Mouse (Mus musculus): ENCODE data around the gene Ncam1. TPM values are rescaled to one million over a fixed set of nuclear protein-coding genes. Genes with fewer than 3 reads are reported as not detected.

Ncam1 gene
- polyA plus RNA-seq, 1 experiment from 2014 or later: 450 TPM

DNA sequence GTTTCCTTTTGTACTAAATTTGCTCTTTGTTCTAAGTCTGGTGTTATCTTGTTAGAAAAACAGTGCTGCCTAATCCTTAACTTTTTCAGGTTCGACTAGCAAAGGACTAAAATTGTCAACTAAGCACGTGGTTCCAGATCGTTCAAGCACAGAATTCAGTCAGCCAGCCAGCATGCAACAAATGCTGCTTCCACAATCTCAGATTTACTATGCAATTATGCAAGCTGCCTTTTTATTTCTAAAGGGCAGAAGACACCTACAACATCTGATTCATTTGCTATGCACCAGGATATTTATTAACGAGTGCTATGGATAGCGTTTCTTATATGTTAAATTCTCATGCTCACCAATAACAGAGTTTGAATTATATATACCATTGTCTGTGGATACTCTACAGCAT is 2.8 kb downstream of the Ncam1 start:
- 35% methylated on average over 5 of the region's 5 CpGs for WGBS
- Histone ChIP-seq H3K27me3 (replicated peaks; ENCODE audit: control insufficient read depth, insufficient read depth, low read length) (no peaks in the 10 kb centered on the region), H3K9ac (ENCODE audit: low read depth, low read length) (no peak overlapping the region), H3K4me3 (ENCODE audit: low read length) (peak overlapping the region; percentile 83), H3K36me3 (ENCODE audit: control insufficient read depth, insufficient read depth, low read length) (no peaks in the 10 kb centered on the region), H3K4me2 (ENCODE audit: low read length) (peak overlapping the region; percentile 67), H3K27ac (ENCODE audit: low read depth, low read length) (no peak overlapping the region), H3K9me3 (ENCODE audit: control insufficient read depth, low read length) (no peaks in the 10 kb centered on the region), H3K4me1 (ENCODE audit: control insufficient read depth, insufficient read depth, low read depth, low read length) (peaks cover 30% of the 10 kb centered on the region)
- ATAC-seq: no peak

DNA sequence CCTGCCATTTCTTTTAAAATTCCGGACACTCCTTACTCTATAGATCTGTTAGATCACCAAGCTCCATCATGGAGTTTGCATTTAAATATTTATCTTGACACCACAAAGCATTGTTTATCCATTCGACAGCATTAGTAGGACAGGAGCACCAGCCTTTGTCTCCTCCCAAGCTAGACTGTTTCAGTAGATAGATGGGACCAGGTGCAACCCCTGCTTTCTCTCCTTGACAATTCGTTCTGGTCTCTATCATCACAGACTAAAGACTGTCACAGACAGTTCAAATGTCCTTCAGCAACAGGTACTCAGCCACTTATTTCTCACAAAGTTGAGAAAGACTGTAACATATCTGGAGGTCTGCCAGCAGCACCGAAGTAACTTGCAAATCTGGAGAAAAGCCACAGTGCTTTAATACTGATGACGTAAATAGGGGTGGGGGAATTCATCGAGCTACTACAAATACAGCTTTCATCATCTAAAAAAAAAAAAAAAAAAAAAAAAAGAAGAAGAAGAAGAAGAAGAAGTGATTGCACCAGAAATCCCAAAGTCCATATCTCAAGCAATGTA is 4.7 kb downstream of the Ncam1 start:
- H3K4me3 ChIP-seq (ENCODE audit: low read length): no peak overlapping the region
- no peak for ATAC-seq
- no peak overlapping the region for H3K27ac ChIP-seq (ENCODE audit: low read depth, low read length)
- H3K9me3 ChIP-seq (ENCODE audit: control insufficient read depth, low read length): no peaks in the 10 kb centered on the region
- 43% methylated on average over 6 of the region's 6 CpGs for WGBS
- H3K4me2 ChIP-seq (ENCODE audit: low read length): no peak overlapping the region
- peaks cover 27% of the 10 kb centered on the region for H3K4me1 ChIP-seq (ENCODE audit: control insufficient read depth, insufficient read depth, low read depth, low read length)
- H3K36me3 ChIP-seq (ENCODE audit: control insufficient read depth, insufficient read depth, low read length): no peaks in the 10 kb centered on the region
- H3K27me3 ChIP-seq (replicated peaks; ENCODE audit: control insufficient read depth, insufficient read depth, low read length): no peaks in the 10 kb centered on the region
- H3K9ac ChIP-seq (ENCODE audit: low read depth, low read length): no peak overlapping the region

DNA sequence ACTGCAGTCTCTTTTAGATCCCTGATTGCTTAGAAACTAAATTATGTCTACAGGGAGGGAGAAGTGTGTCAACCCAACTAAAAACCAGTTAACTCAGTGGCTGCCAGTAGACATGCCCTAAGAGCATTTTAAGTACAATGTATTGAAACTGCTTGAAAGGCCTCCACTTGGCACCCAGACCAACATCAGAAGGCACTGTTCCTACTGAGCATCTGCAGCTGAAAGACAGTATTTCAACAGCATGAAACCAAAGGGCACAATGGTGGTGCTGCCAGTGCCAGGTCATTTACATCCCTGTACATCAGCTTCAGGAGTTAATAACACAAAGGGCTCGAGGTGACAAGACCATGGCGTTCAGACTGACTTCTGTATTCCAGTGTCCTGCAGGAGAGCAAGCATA is 5.5 kb downstream of the Ncam1 start:
- ATAC-seq: no peak
- Histone ChIP-seq H3K9me3 (ENCODE audit: control insufficient read depth, low read length) (no peaks in the 10 kb centered on the region), H3K9ac (ENCODE audit: low read depth, low read length) (no peak overlapping the region), H3K4me2 (ENCODE audit: low read length) (no peak overlapping the region; the same call in 1 of the 2 replicates), H3K27me3 (replicated peaks; ENCODE audit: control insufficient read depth, insufficient read depth, low read length) (no peaks in the 10 kb centered on the region), H3K36me3 (ENCODE audit: control insufficient read depth, insufficient read depth, low read length) (no peaks in the 10 kb centered on the region), H3K4me1 (ENCODE audit: control insufficient read depth, insufficient read depth, low read depth, low read length) (peaks cover 27% of the 10 kb centered on the region), H3K27ac (ENCODE audit: low read depth, low read length) (no peak overlapping the region), H3K4me3 (ENCODE audit: low read length) (no peak overlapping the region)
- 30% methylated on average over 2 of the region's 2 CpGs for WGBS

DNA sequence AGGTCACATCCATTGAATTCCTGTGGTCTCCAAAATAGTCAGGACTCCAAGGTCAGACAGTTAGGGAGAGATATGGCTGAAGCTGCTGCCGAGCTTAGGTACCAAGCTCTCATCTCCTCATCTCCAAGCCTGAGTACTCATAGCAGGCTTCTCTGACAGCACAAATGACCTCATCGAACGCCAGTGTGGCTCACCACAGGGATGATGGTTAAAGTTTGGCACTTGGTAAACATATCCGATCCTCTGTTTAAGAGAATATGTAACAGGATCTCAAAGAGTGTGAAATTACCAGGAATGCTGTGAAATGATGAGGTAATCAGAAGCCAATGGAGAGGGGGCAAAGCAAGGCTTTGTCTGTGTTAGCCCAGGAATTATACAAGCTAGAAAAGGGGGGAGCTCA is 6.1 kb downstream of the Ncam1 start:
- Histone ChIP-seq H3K9ac (ENCODE audit: low read depth, low read length) (no peak overlapping the region), H3K27ac (ENCODE audit: low read depth, low read length) (no peak overlapping the region), H3K4me2 (ENCODE audit: low read length) (no peak overlapping the region; the same call in 1 of the 2 replicates), H3K27me3 (replicated peaks; ENCODE audit: control insufficient read depth, insufficient read depth, low read length) (no peaks in the 10 kb centered on the region), H3K4me3 (ENCODE audit: low read length) (no peak overlapping the region), H3K4me1 (ENCODE audit: control insufficient read depth, insufficient read depth, low read depth, low read length) (peaks cover 27% of the 10 kb centered on the region), H3K36me3 (ENCODE audit: control insufficient read depth, insufficient read depth, low read length) (no peaks in the 10 kb centered on the region), H3K9me3 (ENCODE audit: control insufficient read depth, low read length) (no peaks in the 10 kb centered on the region)
- WGBS: 66% methylated on average over 4 of the region's 4 CpGs
- no peak for ATAC-seq

DNA sequence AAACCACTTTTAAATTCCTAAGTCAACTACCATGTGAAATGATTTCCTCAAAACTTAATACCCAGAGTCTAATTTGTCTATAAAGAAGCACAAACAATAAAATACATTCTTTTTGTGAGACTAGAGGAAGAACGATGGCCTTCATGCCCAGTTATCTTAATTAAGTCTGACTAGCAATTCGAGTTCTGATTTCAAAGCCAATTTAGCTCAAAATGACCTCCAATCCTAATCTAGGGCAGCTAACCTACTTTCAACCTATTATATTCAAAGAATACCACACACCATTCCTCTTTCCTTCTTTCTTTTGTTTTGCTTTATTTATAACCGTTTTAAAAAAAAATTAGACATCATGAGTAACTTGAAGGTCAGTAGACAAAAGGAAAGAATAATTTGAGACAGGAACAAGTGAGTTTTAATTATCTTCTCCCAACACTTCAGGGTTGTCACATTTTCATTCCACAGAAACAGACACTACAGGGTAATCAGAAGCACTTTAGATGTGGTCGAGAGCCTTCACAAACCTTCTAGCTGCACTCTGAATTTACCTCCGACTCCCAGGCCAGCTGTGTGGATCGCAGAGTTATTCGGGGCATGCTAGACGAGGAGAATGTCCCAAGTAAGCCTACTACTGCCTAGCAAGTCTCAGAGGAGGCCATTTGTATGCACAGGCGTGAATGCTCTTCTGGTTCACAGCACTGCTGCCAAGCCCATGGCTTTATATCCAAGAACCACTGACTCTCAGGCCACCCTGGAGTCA is 17.5 kb downstream of the Ncam1 start:
- H3K4me1 ChIP-seq (ENCODE audit: control insufficient read depth, insufficient read depth, low read depth, low read length): peaks cover 3% of the 10 kb centered on the region
- no peak overlapping the region for H3K4me2 ChIP-seq (ENCODE audit: low read length)
- WGBS: 74% methylated on average over 9 of the region's 9 CpGs
- no peak overlapping the region for H3K4me3 ChIP-seq (ENCODE audit: low read length)
- no peaks in the 10 kb centered on the region for H3K27me3 ChIP-seq (replicated peaks; ENCODE audit: control insufficient read depth, insufficient read depth, low read length)
- H3K27ac ChIP-seq (ENCODE audit: low read depth, low read length): no peak overlapping the region
- ATAC-seq: 0 out of 2 replicates have a peak, but pooled peaks have one; percentile 54
- H3K9ac ChIP-seq (ENCODE audit: low read depth, low read length): no peak overlapping the region
- no peaks in the 10 kb centered on the region for H3K9me3 ChIP-seq (ENCODE audit: control insufficient read depth, low read length)
- H3K36me3 ChIP-seq (ENCODE audit: control insufficient read depth, insufficient read depth, low read length): no peaks in the 10 kb centered on the region

DNA sequence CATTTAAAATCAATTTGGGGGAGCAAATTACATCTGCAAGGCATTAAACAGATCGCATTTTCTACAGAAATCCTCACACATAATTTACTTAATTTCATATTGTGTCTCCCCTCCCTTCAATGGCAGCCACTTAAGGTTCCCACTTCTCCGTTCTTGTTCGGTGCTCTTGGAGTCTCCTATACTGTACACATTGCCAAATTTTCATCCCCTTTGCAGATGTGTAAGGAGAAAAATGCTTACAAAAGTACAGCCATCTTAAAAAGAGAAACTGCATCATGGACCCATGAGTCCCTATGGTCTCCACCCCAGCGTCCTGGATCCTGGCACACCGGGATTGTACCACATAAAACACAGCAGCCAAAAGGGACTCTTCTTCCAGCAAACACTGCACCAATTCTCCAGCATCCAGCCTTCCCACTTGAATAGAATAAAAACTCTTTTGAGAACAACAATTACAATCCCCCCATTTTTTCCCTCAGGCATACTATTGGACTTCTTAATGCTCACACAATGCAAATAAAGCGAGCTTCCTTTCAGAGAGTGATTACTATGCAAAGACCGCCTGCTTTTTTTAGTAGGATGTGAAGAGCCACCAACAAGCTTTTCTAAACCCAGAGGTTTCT is 21.6 kb downstream of the Ncam1 start:
- H3K4me2 ChIP-seq (ENCODE audit: low read length): peak overlapping the region; percentile 3; the same call in 1 of the 2 replicates
- H3K9me3 ChIP-seq (ENCODE audit: control insufficient read depth, low read length): no peaks in the 10 kb centered on the region
- H3K4me3 ChIP-seq (ENCODE audit: low read length): no peak overlapping the region
- peak overlapping the region; percentile 12; the same call in 1 of the 2 replicates for H3K27ac ChIP-seq (ENCODE audit: low read depth, low read length)
- 43% methylated on average over 7 of the region's 7 CpGs for WGBS
- H3K27me3 ChIP-seq (replicated peaks; ENCODE audit: control insufficient read depth, insufficient read depth, low read length): no peaks in the 10 kb centered on the region
- 0 out of 2 replicates have a peak, but pooled peaks have one; percentile 46 for ATAC-seq
- H3K36me3 ChIP-seq (ENCODE audit: control insufficient read depth, insufficient read depth, low read length): no peaks in the 10 kb centered on the region
- peaks cover 8% of the 10 kb centered on the region for H3K4me1 ChIP-seq (ENCODE audit: control insufficient read depth, insufficient read depth, low read depth, low read length)
- H3K9ac ChIP-seq (ENCODE audit: low read depth, low read length): no peak overlapping the region

DNA sequence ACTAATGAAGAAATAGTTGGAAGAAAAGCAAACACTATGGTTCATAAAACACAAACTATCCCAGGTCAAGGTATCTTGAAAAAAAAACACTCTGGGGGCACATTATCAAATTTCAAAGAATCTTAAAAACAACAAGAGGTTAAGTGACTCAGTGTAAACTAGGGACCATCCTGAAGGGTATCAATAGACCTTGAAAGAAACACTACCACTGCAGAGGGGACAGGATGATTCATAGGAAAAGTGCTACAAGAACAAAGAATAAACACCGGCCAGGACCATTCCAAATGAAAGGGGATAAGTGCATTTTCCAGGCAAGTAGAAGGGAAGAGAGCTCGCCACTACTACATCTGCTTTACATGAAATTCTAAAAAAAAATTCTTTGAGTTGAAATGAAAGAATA is 32.1 kb downstream of the Ncam1 start:
- Histone ChIP-seq H3K27me3 (replicated peaks; ENCODE audit: control insufficient read depth, insufficient read depth, low read length) (no peaks in the 10 kb centered on the region), H3K36me3 (ENCODE audit: control insufficient read depth, insufficient read depth, low read length) (no peaks in the 10 kb centered on the region), H3K27ac (ENCODE audit: low read depth, low read length) (no peak overlapping the region), H3K9ac (ENCODE audit: low read depth, low read length) (no peak overlapping the region), H3K9me3 (ENCODE audit: control insufficient read depth, low read length) (no peaks in the 10 kb centered on the region), H3K4me1 (ENCODE audit: control insufficient read depth, insufficient read depth, low read depth, low read length) (peaks cover 1% of the 10 kb centered on the region; the same call in 1 of the 2 replicates), H3K4me3 (ENCODE audit: low read length) (no peak overlapping the region), H3K4me2 (ENCODE audit: low read length) (no peak overlapping the region)
- ATAC-seq: no peak
- WGBS: 78% methylated on average over 2 of the region's 2 CpGs

DNA sequence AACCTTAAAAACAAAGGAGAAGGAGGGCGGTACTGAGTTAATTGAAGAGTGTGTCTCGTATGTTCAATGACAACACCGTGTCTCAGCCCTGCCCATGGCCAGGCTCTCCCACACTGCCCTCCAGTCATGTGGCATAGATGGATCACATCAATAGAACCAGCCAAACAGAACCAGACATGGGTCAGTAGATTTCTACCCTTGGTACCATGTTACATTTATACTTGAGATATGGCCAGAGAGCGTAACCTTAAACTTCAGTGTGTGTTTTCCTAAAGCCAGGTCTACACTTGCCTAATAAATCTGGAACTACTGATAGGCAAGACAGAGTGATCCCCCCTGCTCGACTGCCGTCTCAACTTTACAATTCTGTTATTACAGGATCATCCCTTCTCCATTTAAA is 38.2 kb downstream of the Ncam1 start:
- no peaks in the 10 kb centered on the region for H3K36me3 ChIP-seq (ENCODE audit: control insufficient read depth, insufficient read depth, low read length)
- no peaks in the 10 kb centered on the region for H3K9me3 ChIP-seq (ENCODE audit: control insufficient read depth, low read length)
- H3K4me2 ChIP-seq (ENCODE audit: low read length): no peak overlapping the region
- H3K4me1 ChIP-seq (ENCODE audit: control insufficient read depth, insufficient read depth, low read depth, low read length): peaks cover 20% of the 10 kb centered on the region
- H3K4me3 ChIP-seq (ENCODE audit: low read length): no peak overlapping the region
- no peak for ATAC-seq
- no peak overlapping the region for H3K27ac ChIP-seq (ENCODE audit: low read depth, low read length)
- no peaks in the 10 kb centered on the region for H3K27me3 ChIP-seq (replicated peaks; ENCODE audit: control insufficient read depth, insufficient read depth, low read length)
- H3K9ac ChIP-seq (ENCODE audit: low read depth, low read length): no peak overlapping the region
- 83% methylated on average over 6 of the region's 6 CpGs for WGBS

DNA sequence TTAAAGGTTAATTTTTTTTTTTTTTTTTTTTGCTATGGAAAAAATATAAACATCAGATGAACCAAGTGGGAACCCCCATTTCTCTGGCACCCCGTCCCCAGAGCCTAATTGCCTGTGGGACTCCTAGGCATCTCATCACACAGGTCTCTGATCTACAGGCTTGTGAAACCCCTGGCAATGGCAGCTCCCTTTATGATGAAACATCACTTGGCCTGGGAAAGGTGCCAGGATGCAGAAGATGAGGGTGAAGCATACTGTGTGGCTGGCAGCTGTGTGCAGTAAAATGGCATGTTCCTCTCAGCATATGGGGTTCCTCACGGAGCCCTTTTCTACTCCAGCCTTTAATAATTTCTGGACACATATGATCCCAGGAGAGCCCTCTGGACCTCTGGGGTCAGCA is 40.3 kb downstream of the Ncam1 start:
- peak; percentile 51; the same call in 1 of the 2 replicates for ATAC-seq
- peak overlapping the region; percentile 69 for H3K27ac ChIP-seq (ENCODE audit: low read depth, low read length)
- 18% methylated on average over 2 of the region's 2 CpGs for WGBS

More for the DNA sequence above, 40.3 kb downstream of the Ncam1 start:
- Histone ChIP-seq H3K4me1 (ENCODE audit: control insufficient read depth, insufficient read depth, low read depth, low read length) (peaks cover 32% of the 10 kb centered on the region), H3K27me3 (replicated peaks; ENCODE audit: control insufficient read depth, insufficient read depth, low read length) (no peaks in the 10 kb centered on the region), H3K36me3 (ENCODE audit: control insufficient read depth, insufficient read depth, low read length) (no peaks in the 10 kb centered on the region), H3K4me2 (ENCODE audit: low read length) (peak overlapping the region; percentile 5; the same call in 1 of the 2 replicates), H3K9me3 (ENCODE audit: control insufficient read depth, low read length) (no peaks in the 10 kb centered on the region), H3K4me3 (ENCODE audit: low read length) (no peak overlapping the region), H3K9ac (ENCODE audit: low read depth, low read length) (no peak overlapping the region)
